Mouse (Mus musculus) liver, postnatal 0 days (tissue): ENCODE measurements at regions not wholly inside any gene's neighbourhood (a gene's known extent, or its start where the extent isn't known, plus 50 kb on each side); places are given as distances from the start of the nearest gene placed in this dataset.

Experiments used
- ATAC-seq: fragments of 200-750 bp; cut with Nextera tagmentation; 2 replicates; pipeline ENCODE4 v1.8.0; 2017; ENCODE audit warnings: mild to moderate bottlenecking, moderate library complexity
- DNase-seq: peaks from one replicate; pipeline ENCODE4 v3.0.0-alpha.2; 2016
- H3K27ac ChIP-seq: fragments of 300-500 bp; sonication (generic); 2 replicates; pipeline ENCODE4 v1.5.1; 2014; ENCODE audit warnings: antibody characterized with exemption, moderate library complexity, mild to moderate bottlenecking, low read depth
- H3K27me3 ChIP-seq: fragments of 300-500 bp; sonication (generic); 2 replicates; pipeline ENCODE4 v1.6.1; 2014; ENCODE audit warnings: low read length, control low read depth, mixed read lengths; ENCODE audit not compliant: insufficient read depth
- H3K36me3 ChIP-seq: fragments of 300-500 bp; sonication (generic); replicated peaks from 2 replicates; pipeline ENCODE4 v1.6.1; 2014; ENCODE audit warnings: mild to moderate bottlenecking, control low read depth, low read length, moderate library complexity, mixed read lengths; ENCODE audit not compliant: insufficient read depth
- H3K4me1 ChIP-seq: fragments of 300-500 bp; sonication (generic); 2 replicates; pipeline ENCODE4 v1.6.1; 2014; ENCODE audit warnings: antibody characterized with exemption, mild to moderate bottlenecking, control low read depth; ENCODE audit not compliant: insufficient read depth
- H3K4me2 ChIP-seq: fragments of 300-500 bp; sonication (generic); 2 replicates; pipeline ENCODE4 v1.6.1; 2014; ENCODE audit warnings: low read depth, mild to moderate bottlenecking, low read length, moderate library complexity, mixed read lengths
- H3K4me3 ChIP-seq: fragments of 300-500 bp; sonication (generic); 2 replicates; pipeline ENCODE4 v1.5.1; 2014; ENCODE audit warnings: low read depth, low read length
- H3K9ac ChIP-seq: fragments of 300-500 bp; sonication (generic); replicated peaks from 2 replicates; pipeline ENCODE4 v1.6.1; 2014; ENCODE audit warnings: mild to moderate bottlenecking, moderate library complexity
- H3K9me3 ChIP-seq: fragments of 300-500 bp; sonication (generic); 2 replicates; pipeline ENCODE4 v1.6.1; 2016; ENCODE audit warnings: mild to moderate bottlenecking, control low read depth, low read length, mixed read lengths
- CTCF ChIP-seq: sonication (generic); IDR thresholded peaks from 2 replicates; pipeline ENCODE4 v1.5.1; 2016; ENCODE audit warnings: antibody characterized with exemption, low read depth
- EP300 ChIP-seq: IDR thresholded peaks from 2 replicates; pipeline ENCODE4 v1.6.1; 2016; ENCODE audit warnings: antibody characterized with exemption, low read depth, mild to moderate bottlenecking
- WGBS: fragments of 180-500 bp; shearing (Covaris S2); extraction: QIAGEN DNeasy Blood & Tissue Kit; methylation state at CpG from one replicate; pipeline ENCODE4 v1.1.7; 2014; ENCODE audit not compliant: insufficient replicate concordance; 5-methylcytosine and 5-hydroxymethylcytosine counted together

- no peak for TF ChIP-seq CTCF
- ATAC-seq = no peak
- WGBS = 65% methylated on average over 4 of the region's 4 CpGs
Observed at GRCm38 (mm10) chr8:15490774-15491173, 444.9 kb upstream of the BB014433 start.

GRCm38 (mm10) chr8:15487579-15487978 lies 441.7 kb upstream of the BB014433 start:
- H3K9me3 ChIP-seq = no peaks in the 10 kb centered on the region
- no peak overlapping the region for H3K27ac ChIP-seq
- no peak for TF ChIP-seq EP300
- DNase-seq (no peak), ATAC-seq (no peak)
- no peaks in the 10 kb centered on the region for H3K4me1 ChIP-seq
- no peak overlapping the region for H3K4me2 ChIP-seq
- no peak overlapping the region for H3K9ac ChIP-seq
- H3K4me3 ChIP-seq = no peak overlapping the region
- H3K36me3 ChIP-seq = no peaks in the 10 kb centered on the region
- WGBS = 57% methylated on average over 5 of the region's 5 CpGs
- H3K27me3 ChIP-seq = no peaks in the 10 kb centered on the region

More at GRCm38 (mm10) chr8:15490774-15491173, 444.9 kb upstream of the BB014433 start:
- H3K4me3 ChIP-seq = no peak overlapping the region
- H3K4me1 ChIP-seq = no peaks in the 10 kb centered on the region
- H3K9me3 ChIP-seq = no peaks in the 10 kb centered on the region
- H3K4me2 ChIP-seq = no peak overlapping the region
- H3K27ac ChIP-seq = no peak overlapping the region
- no peaks in the 10 kb centered on the region for H3K27me3 ChIP-seq
- H3K36me3 ChIP-seq = no peaks in the 10 kb centered on the region
- DNase-seq = no peak
- H3K9ac ChIP-seq = no peak overlapping the region

- H3K36me3 ChIP-seq = no peaks in the 10 kb centered on the region
- H3K9me3 ChIP-seq = no peaks in the 10 kb centered on the region
- DNase-seq = no peak
- H3K4me3 ChIP-seq = no peak overlapping the region
- H3K9ac ChIP-seq = no peak overlapping the region
- no peak overlapping the region for H3K27ac ChIP-seq
- no peaks in the 10 kb centered on the region for H3K4me1 ChIP-seq
- no peak for TF ChIP-seq CTCF
- no peak for TF ChIP-seq EP300
- no peak for ATAC-seq
- no peaks in the 10 kb centered on the region for H3K27me3 ChIP-seq
- no peak overlapping the region for H3K4me2 ChIP-seq
- WGBS = 55% methylated on average over 4 of the region's 4 CpGs
Observed at GRCm38 (mm10) chr8:15470561-15470960, 424.7 kb upstream of the BB014433 start.

- Histone ChIP-seq H3K4me3 (no peak overlapping the region), H3K9ac (no peak overlapping the region), H3K4me2 (no peak overlapping the region), H3K9me3 (no peaks in the 10 kb centered on the region), H3K27ac (no peak overlapping the region), H3K4me1 (no peaks in the 10 kb centered on the region), H3K36me3 (no peaks in the 10 kb centered on the region), H3K27me3 (no peaks in the 10 kb centered on the region)
- TF ChIP-seq CTCF (no peak), EP300 (no peak)
- DNase-seq = no peak
- no peak for ATAC-seq
- WGBS = 53% methylated on average over 10 of the region's 10 CpGs
Observed at GRCm38 (mm10) chr8:15468540-15469476, 422.9 kb upstream of the BB014433 start.

- no peaks in the 10 kb centered on the region for H3K4me1 ChIP-seq
- H3K36me3 ChIP-seq = no peaks in the 10 kb centered on the region
- ATAC-seq = no peak
- peak; percentile 13 for DNase-seq
- H3K4me2 ChIP-seq = no peak overlapping the region
- H3K4me3 ChIP-seq = no peak overlapping the region
- TF ChIP-seq CTCF = no peak
- TF ChIP-seq EP300 = no peak
- WGBS = 47% methylated on average over 5 of the region's 5 CpGs
- H3K27me3 ChIP-seq = no peaks in the 10 kb centered on the region
- no peak overlapping the region for H3K9ac ChIP-seq
- no peak overlapping the region for H3K27ac ChIP-seq
- H3K9me3 ChIP-seq = no peaks in the 10 kb centered on the region; the same call in 1 of the 2 replicates
Observed at GRCm38 (mm10) chr8:15438546-15438945, 392.7 kb upstream of the BB014433 start.

GRCm38 (mm10) chr8:15394722-15395115 lies 348.8 kb upstream of the BB014433 start:
- no peaks in the 10 kb centered on the region for H3K4me1 ChIP-seq
- no peak overlapping the region for H3K4me2 ChIP-seq
- H3K9ac ChIP-seq = no peak overlapping the region
- no peak overlapping the region for H3K27ac ChIP-seq
- no peaks in the 10 kb centered on the region for H3K36me3 ChIP-seq
- H3K4me3 ChIP-seq = no peak overlapping the region
- DNase-seq = no peak
- no peak for ATAC-seq
- WGBS = 68% methylated on average over 4 of the region's 4 CpGs
- no peak for TF ChIP-seq CTCF
- TF ChIP-seq EP300 = no peak
- no peaks in the 10 kb centered on the region for H3K27me3 ChIP-seq
- no peaks in the 10 kb centered on the region for H3K9me3 ChIP-seq
